ENCODE assay signal across 14 mouse cellular contexts in genomic region chr10:59236486-59236885, GRCm38 (mm10). TPM values are rescaled to one million over a fixed set of nuclear protein-coding genes. Genes with fewer than 3 reads are reported as not detected.
DNase-seq lines count a peak whose midpoint lies in the region; ATAC-seq and TF ChIP-seq lines count a peak whose summit lies in the region.
"Had no signal": no experiment of that assay in that cellular context is flagged by ENCODE, and none has a peak within 500 bp of the region (broad histone marks: within the 10 kb centered on the region; RNA-seq: fewer than 3 reads in every experiment).

No protein-coding gene starts in this region.

- no peak overlapping the region for H3K27ac ChIP-seq in liver, adult 2 months (replicated peaks; ENCODE audit: insufficient read depth, low read depth, low read length)
- H3K27ac ChIP-seq in lung, embryonic 14.5 days (ENCODE audit: low read depth) = no peak overlapping the region
- no peak overlapping the region for H3K27ac ChIP-seq in kidney, embryonic 14.5 days (ENCODE audit: low read depth, low read length)
- H3K27ac ChIP-seq: forebrain, embryonic 15.5 days; heart, embryonic 13.5 days; hindbrain, embryonic 15.5 days had no signal

- H3K27me3 ChIP-seq in liver, adult 2 months (ENCODE audit: control insufficient read depth, insufficient read depth, low read length) = no peaks in the 10 kb centered on the region
- H3K27me3 ChIP-seq in lung, embryonic 14.5 days (ENCODE audit: insufficient read depth, low read length) = no peaks in the 10 kb centered on the region
- H3K27me3 ChIP-seq in kidney, embryonic 14.5 days (ENCODE audit: control insufficient read depth, insufficient read depth, low read length) = no peaks in the 10 kb centered on the region
- H3K27me3 ChIP-seq: forebrain, embryonic 15.5 days; heart, embryonic 13.5 days; hindbrain, embryonic 15.5 days had no signal

- no peak for TF ChIP-seq POLR2A in liver, adult 2 months (IDR thresholded peaks at IDR 0.05; ENCODE audit: extremely low read depth, insufficient read depth, low read length)

- no peak overlapping the region for H3K4me2 ChIP-seq in lung, embryonic 14.5 days
- no peak overlapping the region for H3K4me2 ChIP-seq in kidney, embryonic 14.5 days (replicated peaks; ENCODE audit: low read depth, low read length)
- H3K4me2 ChIP-seq: forebrain, embryonic 15.5 days; heart, embryonic 13.5 days; hindbrain, embryonic 15.5 days had no signal

- no peaks in the 10 kb centered on the region for H3K79me2 ChIP-seq in liver, adult 2 months (ENCODE audit: control insufficient read depth, insufficient read depth, low read length)

- H3K36me3 ChIP-seq in liver, adult 2 months (ENCODE audit: control insufficient read depth, insufficient read depth, low read length) = no peaks in the 10 kb centered on the region
- H3K36me3 ChIP-seq in lung, embryonic 14.5 days (ENCODE audit: insufficient read depth) = no peaks in the 10 kb centered on the region
- no peaks in the 10 kb centered on the region for H3K36me3 ChIP-seq in kidney, embryonic 14.5 days (ENCODE audit: control insufficient read depth, insufficient read depth, low read length)
- H3K36me3 ChIP-seq: forebrain, embryonic 15.5 days; heart, embryonic 13.5 days; hindbrain, embryonic 15.5 days had no signal

- no peak overlapping the region for H3K4me3 ChIP-seq in liver, adult 2 months (ENCODE audit: insufficient read depth, low read depth, low read length)
- H3K4me3 ChIP-seq in lung, embryonic 14.5 days (ENCODE audit: low read depth, low read length) = no peak overlapping the region
- H3K4me3 ChIP-seq in kidney, embryonic 14.5 days (ENCODE audit: low read length) = no peak overlapping the region
- H3K4me3 ChIP-seq: forebrain, embryonic 15.5 days; heart, embryonic 13.5 days; hindbrain, embryonic 15.5 days had no signal

- no peak for TF ChIP-seq CTCF in liver, adult 2 months (IDR thresholded peaks at IDR 0.05; ENCODE audit: low read depth, low read length)
- no peak for TF ChIP-seq CTCF in lung, embryonic 14.5 days (IDR thresholded peaks at IDR 0.05; ENCODE audit: low read depth)

- peak; percentile 39 for DNase-seq in liver, adult 2 months (ENCODE audit: extremely low read depth, low read depth, low spot score)
- no peak for DNase-seq in liver
- peak; percentile 50 for DNase-seq in adrenal gland, postnatal 10 days
- DNase-seq in lung, embryonic 14.5 days = peak; percentile 27
- peak; percentile 73 to 77 for DNase-seq in monocyte, adult 2 months (ENCODE audit: low read depth in 1 of 2, low spot score in 2 of 2)
- DNase-seq in thymus, postnatal 36 days = no peak
- DNase-seq in ovary, postnatal 14 days (ENCODE audit: low spot score) = no peak
- DNase-seq: cerebellum, postnatal 36 days; gastrocnemius, postnatal 25 days; kidney, adult 9 months had no signal

- H3K9ac ChIP-seq in liver, adult 2 months (ENCODE audit: low read depth, low read length) = no peak overlapping the region
- no peak overlapping the region for H3K9ac ChIP-seq in lung, embryonic 14.5 days
- H3K9ac ChIP-seq in kidney, embryonic 14.5 days (ENCODE audit: low read depth, low read length) = no peak overlapping the region
- H3K9ac ChIP-seq: forebrain, embryonic 15.5 days; heart, embryonic 13.5 days; hindbrain, embryonic 15.5 days had no signal

- no peak for ATAC-seq in lung, embryonic 14.5 days (ENCODE audit: insufficient read depth)
- ATAC-seq in kidney, embryonic 14.5 days (ENCODE audit: low FRiP score, low TSS enrichment) = no peak
- ATAC-seq: forebrain, embryonic 15.5 days had no signal

- H3K9me3 ChIP-seq in lung, embryonic 14.5 days (ENCODE audit: low read depth, low read length) = no peaks in the 10 kb centered on the region
- H3K9me3 ChIP-seq in kidney, embryonic 14.5 days (ENCODE audit: control insufficient read depth, low read length) = no peaks in the 10 kb centered on the region
- H3K9me3 ChIP-seq: forebrain, embryonic 15.5 days; heart, embryonic 13.5 days; hindbrain, embryonic 15.5 days had no signal

- no peaks in the 10 kb centered on the region for H3K4me1 ChIP-seq in liver, adult 2 months (ENCODE audit: control insufficient read depth, insufficient read depth, low read length)
- H3K4me1 ChIP-seq in lung, embryonic 14.5 days (ENCODE audit: insufficient read depth) = no peaks in the 10 kb centered on the region
- H3K4me1 ChIP-seq in kidney, embryonic 14.5 days (ENCODE audit: control insufficient read depth, insufficient read depth, low read length) = no peaks in the 10 kb centered on the region
- H3K4me1 ChIP-seq: forebrain, embryonic 15.5 days; heart, embryonic 13.5 days; hindbrain, embryonic 15.5 days had no signal

- WGBS in liver, adult 2 months = 69% methylated on average over 6 of the region's 6 CpGs
- 57% methylated on average over 6 of the region's 6 CpGs for WGBS in lung, embryonic 14.5 days
- WGBS in kidney, embryonic 14.5 days = 76% methylated on average over 6 of the region's 6 CpGs

RNA-seq across cellular contexts. Expression of gene Sowahc, which starts 14.7 kb away (rescaled TPM):
- 4.9 and 5.2 TPM in 2 replicates for total RNA-seq in liver, adult 2 months (2014; rRNA removed)
- polyA plus RNA-seq in liver, adult 2 months (2012; rRNA removed) = 1.2 TPM in 2 replicates
- 10 to 100 TPM; 20.1 to 22.0 TPM for total RNA-seq in adrenal gland, postnatal 10 days (2021)
- polyA plus RNA-seq in lung, embryonic 14.5 days (2014; fragmentation: Nextera tagmentation; extraction: Ambion mirVana) = 9.5 and 10.5 TPM in 2 replicates
- 6.3 and 9.5 TPM in 2 replicates for polyA plus RNA-seq in kidney, embryonic 14.5 days (2014; fragmentation: Nextera tagmentation; extraction: Ambion mirVana)

RNA-seq across cellular contexts. Expression of gene Sept10, which starts 14.8 kb away (rescaled TPM):
- 16.0 and 18.7 TPM in 2 replicates for total RNA-seq in liver, adult 2 months (2014; rRNA removed)
- polyA plus RNA-seq in liver, adult 2 months (2012; rRNA removed) = 5.2 and 6.7 TPM in 2 replicates
- total RNA-seq in adrenal gland, postnatal 10 days (2021) = 10 to 100 TPM; 48.4 to 57.3 TPM
- polyA plus RNA-seq in lung, embryonic 14.5 days (2014; fragmentation: Nextera tagmentation; extraction: Ambion mirVana) = 68.5 and 69.4 TPM in 2 replicates
- polyA plus RNA-seq in kidney, embryonic 14.5 days (2014; fragmentation: Nextera tagmentation; extraction: Ambion mirVana) = 54.4 and 55.8 TPM in 2 replicates

Comparison
In these comparisons a context has a peak if more than half of its experiments do, and no peak if none do; other contexts are left out.
1. DNase-seq: peak in liver, adult 2 months (single experiment), adrenal gland, postnatal 10 days (single experiment), lung, embryonic 14.5 days (single experiment) and monocyte, adult 2 months (2 of 2); none in liver (single experiment), thymus, postnatal 36 days (0 of 2) and ovary, postnatal 14 days (single experiment).